Mouse (Mus musculus): ENCODE measurements around the gene Ifih1. TPM values are rescaled to one million over a fixed set of nuclear protein-coding genes. Genes with fewer than 3 reads are reported as not detected.

The Ifih1 gene
- polyA plus RNA-seq, 1 experiment from 2014 or later = 0.43 TPM

GRCm38 (mm10) chr2:62573099-62573752 lies 72.8 kb downstream of the Ifih1 start:
- no peak for DNase-seq (ENCODE audit: low spot score)
- no peaks in the 10 kb centered on the region for H3K27me3 ChIP-seq (ENCODE audit: low read depth, poor library complexity, severe bottlenecking)
- no peak overlapping the region for H3K27ac ChIP-seq (replicated peaks)
- H3K4me3 ChIP-seq = no peak overlapping the region
- 86% methylated on average over 10 of the region's 10 CpGs for WGBS
- H3K4me1 ChIP-seq = no peaks in the 10 kb centered on the region
- H3K36me3 ChIP-seq = no peaks in the 10 kb centered on the region
- no peaks in the 10 kb centered on the region for H3K9me3 ChIP-seq (replicated peaks)

GRCm38 (mm10) chr2:62564687-62565086 lies 81.4 kb downstream of the Ifih1 start:
- 97% methylated on average over 1 of the region's 1 CpGs for WGBS
- H3K9me3 ChIP-seq (replicated peaks) = no peaks in the 10 kb centered on the region
- DNase-seq (ENCODE audit: low spot score) = no peak
- H3K36me3 ChIP-seq = no peaks in the 10 kb centered on the region
- H3K27ac ChIP-seq (replicated peaks) = no peak overlapping the region
- no peaks in the 10 kb centered on the region for H3K4me1 ChIP-seq
- no peak overlapping the region for H3K4me3 ChIP-seq
- H3K27me3 ChIP-seq (ENCODE audit: low read depth, poor library complexity, severe bottlenecking) = no peaks in the 10 kb centered on the region

GRCm38 (mm10) chr2:62562661-62563485 lies 83.2 kb downstream of the Ifih1 start:
- 78% methylated on average over 5 of the region's 5 CpGs for WGBS
- Histone ChIP-seq H3K4me1 (no peaks in the 10 kb centered on the region), H3K27me3 (ENCODE audit: low read depth, poor library complexity, severe bottlenecking) (no peaks in the 10 kb centered on the region), H3K36me3 (no peaks in the 10 kb centered on the region), H3K4me3 (no peak overlapping the region), H3K9me3 (replicated peaks) (no peaks in the 10 kb centered on the region), H3K27ac (replicated peaks) (no peak overlapping the region)
- DNase-seq (ENCODE audit: low spot score) = no peak

- no peaks in the 10 kb centered on the region; the same call in 1 of the 2 replicates for H3K4me1 ChIP-seq
Observed at GRCm38 (mm10) chr2:62557417-62557816, 88.6 kb downstream of the Ifih1 start.

GRCm38 (mm10) chr2:62556349-62556748 lies 89.7 kb downstream of the Ifih1 start:
- 95% methylated on average over 9 of the region's 9 CpGs for WGBS
- Histone ChIP-seq H3K4me3 (no peak overlapping the region), H3K27me3 (ENCODE audit: low read depth, poor library complexity, severe bottlenecking) (no peaks in the 10 kb centered on the region), H3K36me3 (no peaks in the 10 kb centered on the region), H3K4me1 (no peaks in the 10 kb centered on the region; the same call in 1 of the 2 replicates), H3K9me3 (replicated peaks) (no peaks in the 10 kb centered on the region), H3K27ac (replicated peaks) (no peak overlapping the region)
- no peak for DNase-seq (ENCODE audit: low spot score)

More at GRCm38 (mm10) chr2:62557417-62557816, 88.6 kb downstream of the Ifih1 start:
- WGBS = 66% methylated on average over 2 of the region's 2 CpGs
- DNase-seq (ENCODE audit: low spot score) = no peak
- no peaks in the 10 kb centered on the region for H3K9me3 ChIP-seq (replicated peaks)
- no peaks in the 10 kb centered on the region for H3K27me3 ChIP-seq (ENCODE audit: low read depth, poor library complexity, severe bottlenecking)
- H3K36me3 ChIP-seq = no peaks in the 10 kb centered on the region
- H3K4me3 ChIP-seq = no peak overlapping the region
- H3K27ac ChIP-seq (replicated peaks) = no peak overlapping the region

GRCm38 (mm10) chr2:62549659-62550058 lies 96.4 kb downstream of the Ifih1 start:
- no peaks in the 10 kb centered on the region for H3K9me3 ChIP-seq (replicated peaks)
- H3K27me3 ChIP-seq (ENCODE audit: low read depth, poor library complexity, severe bottlenecking) = no peaks in the 10 kb centered on the region
- no peak overlapping the region for H3K27ac ChIP-seq (replicated peaks)
- no peaks in the 10 kb centered on the region; the same call in 1 of the 2 replicates for H3K4me1 ChIP-seq
- H3K36me3 ChIP-seq = no peaks in the 10 kb centered on the region
- DNase-seq (ENCODE audit: low spot score) = no peak
- no peak overlapping the region for H3K4me3 ChIP-seq
- WGBS = 84% methylated on average over 3 of the region's 3 CpGs

GRCm38 (mm10) chr2:62549131-62549530 lies 96.9 kb downstream of the Ifih1 start:
- H3K9me3 ChIP-seq (replicated peaks) = no peaks in the 10 kb centered on the region
- H3K27me3 ChIP-seq (ENCODE audit: low read depth, poor library complexity, severe bottlenecking) = no peaks in the 10 kb centered on the region
- 89% methylated on average over 4 of the region's 4 CpGs for WGBS
- H3K27ac ChIP-seq (replicated peaks) = no peak overlapping the region
- no peak for DNase-seq (ENCODE audit: low spot score)
- H3K36me3 ChIP-seq = no peaks in the 10 kb centered on the region
- H3K4me1 ChIP-seq = no peaks in the 10 kb centered on the region; the same call in 1 of the 2 replicates
- H3K4me3 ChIP-seq = no peak overlapping the region

GRCm38 (mm10) chr2:62548104-62548503 lies 98.0 kb downstream of the Ifih1 start:
- H3K9me3 ChIP-seq (replicated peaks) = no peaks in the 10 kb centered on the region
- whole genome bisulfite sequencing = 90% methylated on average over 5 of the region's 5 CpGs
- DNase-seq (ENCODE audit: low spot score) = no peak

More at GRCm38 (mm10) chr2:62548104-62548503, 98.0 kb downstream of the Ifih1 start:
- H3K4me1 ChIP-seq = no peaks in the 10 kb centered on the region; the same call in 1 of the 2 replicates
- H3K27me3 ChIP-seq (ENCODE audit: low read depth, poor library complexity, severe bottlenecking) = no peaks in the 10 kb centered on the region
- H3K27ac ChIP-seq (replicated peaks) = no peak overlapping the region
- no peaks in the 10 kb centered on the region for H3K36me3 ChIP-seq
- no peak overlapping the region for H3K4me3 ChIP-seq

Other genes with a start within 250 kb of the Ifih1 start
- gene Dpp4, start 234.0 kb downstream of the Ifih1 start, polyA plus RNA-seq (2016; fragmentation: Nextera tagmentation; extraction: Ambion mirVana) = 0.25 and 0.78 TPM in 2 replicates
- not detected in 2 replicates for gene Gcg, start 162.6 kb downstream of the Ifih1 start, polyA plus RNA-seq (2016; fragmentation: Nextera tagmentation; extraction: Ambion mirVana)
- 2.2 and 2.8 TPM in 2 replicates for gene Fap, start 72.2 kb downstream of the Ifih1 start, polyA plus RNA-seq (2016; fragmentation: Nextera tagmentation; extraction: Ambion mirVana)
- 1.5 and 2.0 TPM in 2 replicates for gene Gca, start 18.0 kb upstream of the Ifih1 start, polyA plus RNA-seq (2016; fragmentation: Nextera tagmentation; extraction: Ambion mirVana)

Measured in midbrain, embryonic 10.5 days (tissue).